Mouse (Mus musculus): ENCODE data around the gene Prickle3. TPM values are rescaled to one million over a fixed set of nuclear protein-coding genes. Genes with fewer than 3 reads are reported as not detected.

Gene Prickle3
- 10 to 100 TPM in 1 of 2 experiments, 1 to 10 TPM in 1; 7.7 to 11.9 TPM for total RNA-seq (2021)
- long read RNA-seq, experiment 1, transcript Prickle3-201 (9 exons, 2,301 nt) = major isoform, 11 of 20 reads
- long read RNA-seq, experiment 1, partial matches to known transcripts = 2 of 20 reads
- long read RNA-seq, experiment 1, other reads (novel, unspliced or antisense) = 4 of 20 reads
- long read RNA-seq, experiment 2, transcript Prickle3-201 (9 exons, 2,301 nt) = major isoform, 9 of 14 reads
- long read RNA-seq, experiment 2, partial matches to known transcripts = 1 of 14 reads
- long read RNA-seq, experiment 2, other reads (novel, unspliced or antisense) = 4 of 14 reads

DNA sequence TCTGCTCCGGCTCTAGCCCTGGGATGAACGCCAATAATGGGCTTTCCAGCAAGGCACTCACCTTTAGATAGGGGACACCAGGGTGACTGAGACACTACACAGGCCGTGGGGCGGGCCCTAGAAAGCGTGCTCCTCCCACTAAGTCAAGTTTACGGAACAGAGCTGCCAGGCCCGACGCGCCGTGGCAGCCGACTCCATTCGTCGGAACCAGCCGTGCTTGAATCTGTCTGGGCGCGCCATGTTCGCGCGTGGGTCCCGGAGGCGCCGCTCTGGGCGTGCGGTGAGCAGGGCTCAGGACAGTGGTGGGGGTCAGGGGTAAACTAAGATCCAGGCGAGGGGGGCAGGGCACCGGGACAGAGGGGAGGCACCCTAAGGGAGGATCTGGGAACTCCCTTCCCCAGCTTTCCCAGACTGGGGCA lies at the start of gene Prickle3:
Gene Prickle3 (plus strand): TSS at position 40 of the 419 bp plus-strand sequence.
- DNase-seq = peak; percentile 75 to 80

- DNase-seq = no peak
Observed at GRCm38 (mm10) chrX:7610035-7610434, 47.0 kb upstream of the Prickle3 start.

- no peak for DNase-seq
Observed at GRCm38 (mm10) chrX:7610536-7611258, 46.4 kb upstream of the Prickle3 start.

- no peak for DNase-seq
Observed at GRCm38 (mm10) chrX:7617889-7618551, 39.0 kb upstream of the Prickle3 start.

DNA sequence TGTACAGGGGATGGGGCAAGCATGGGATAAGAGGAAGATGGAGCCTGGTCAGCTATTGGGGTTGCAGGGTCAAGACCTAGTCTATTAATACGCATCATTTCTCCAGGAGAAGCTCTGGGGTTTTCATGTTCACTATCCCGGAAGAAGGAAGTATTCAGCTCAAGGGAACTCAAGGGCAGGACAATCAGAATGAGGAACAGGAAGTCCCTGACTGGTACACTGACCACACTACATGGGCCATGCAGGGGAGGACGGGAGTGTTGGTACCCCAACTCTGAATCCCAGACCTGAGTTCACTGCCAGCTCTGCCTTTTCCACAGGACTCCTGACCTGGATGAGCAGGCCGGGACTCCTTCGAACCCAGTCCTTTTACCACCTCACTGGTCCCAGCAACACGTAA lies 24.5 kb upstream of the Prickle3 start:
- no peak for DNase-seq

DNA sequence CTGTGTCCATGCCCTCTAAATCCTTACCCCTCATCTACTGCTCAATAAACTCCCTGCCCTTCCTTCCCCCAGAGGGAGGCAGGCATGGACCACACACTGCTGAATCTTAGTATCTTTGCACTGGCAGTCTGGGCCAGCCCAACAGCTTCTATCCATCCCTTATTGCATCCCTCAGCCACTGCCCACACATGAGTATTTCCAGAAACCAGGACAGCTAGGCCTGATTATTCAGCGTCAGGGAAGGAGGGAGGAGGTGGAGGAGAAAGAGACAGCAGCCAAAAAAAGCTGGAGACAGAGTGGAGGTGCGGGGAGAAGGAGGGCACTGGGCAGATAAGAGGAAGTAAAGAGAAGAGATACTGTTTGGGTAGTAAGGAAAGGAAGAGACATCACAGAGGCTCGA lies 22.0 kb upstream of the Prickle3 start:
- DNase-seq = no peak

- DNase-seq = peak; percentile 85 to 87
Observed at GRCm38 (mm10) chrX:7638401-7639091, 18.5 kb upstream of the Prickle3 start, which contains the start of gene Syp. TSS of gene Syp (plus strand) at chrX:7638471.

DNA sequence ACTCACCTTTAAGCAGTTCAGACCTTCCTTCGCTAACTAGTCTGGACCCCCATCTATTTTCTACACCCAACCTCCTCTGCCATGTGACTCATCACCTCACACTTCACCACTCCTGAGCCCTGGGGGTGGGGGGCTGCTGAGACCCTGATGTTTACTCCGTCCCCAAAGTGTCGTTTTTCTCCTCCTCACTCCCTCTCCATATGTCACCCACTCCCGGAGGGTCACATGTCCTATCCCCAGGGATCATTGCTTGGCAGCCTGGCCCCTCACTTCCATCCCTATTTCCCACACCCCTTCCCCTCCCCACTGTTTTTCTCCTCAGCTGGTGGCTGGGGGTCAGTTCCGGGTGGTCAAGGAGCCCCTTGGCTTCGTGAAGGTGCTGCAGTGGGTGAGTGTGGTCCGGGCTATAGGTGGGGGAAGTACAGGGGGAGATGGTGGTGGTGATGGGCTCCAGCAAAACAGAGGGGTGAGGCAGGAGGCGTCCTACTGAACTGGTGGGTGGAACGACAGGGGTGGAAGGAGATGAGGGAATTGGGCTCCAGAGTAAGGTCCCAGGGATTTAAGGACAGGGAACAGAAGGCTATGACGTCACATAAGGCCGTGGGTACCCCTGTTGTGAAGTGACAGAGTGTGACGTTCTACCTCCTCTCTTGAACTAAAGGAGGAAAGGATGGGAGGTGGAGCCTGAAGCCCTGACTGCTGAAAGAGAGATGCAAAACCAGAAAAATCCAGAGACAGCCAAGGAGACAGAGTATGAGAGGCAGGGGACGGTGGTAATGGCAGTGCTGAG lies 17.3 kb upstream of the Prickle3 start:
- DNase-seq = no peak

DNA sequence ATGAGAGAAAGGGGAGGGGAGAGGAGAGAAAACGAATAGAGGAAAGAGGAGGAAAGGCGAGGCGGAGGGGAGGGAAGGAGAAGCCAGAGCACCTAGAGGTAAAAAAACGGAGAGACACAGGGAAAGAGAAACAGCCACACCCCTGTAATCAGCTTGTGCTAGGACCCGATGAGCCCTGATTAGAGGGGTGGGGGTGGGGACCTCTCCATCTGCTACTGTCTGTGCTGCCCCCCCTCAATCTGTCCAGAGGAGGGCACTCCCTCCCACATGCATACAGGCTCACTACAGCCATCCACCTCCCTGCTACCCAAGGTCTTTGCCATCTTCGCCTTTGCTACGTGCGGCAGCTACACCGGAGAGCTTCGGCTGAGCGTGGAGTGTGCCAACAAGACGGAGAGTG lies 16.3 kb upstream of the Prickle3 start:
- DNase-seq = no peak

DNA sequence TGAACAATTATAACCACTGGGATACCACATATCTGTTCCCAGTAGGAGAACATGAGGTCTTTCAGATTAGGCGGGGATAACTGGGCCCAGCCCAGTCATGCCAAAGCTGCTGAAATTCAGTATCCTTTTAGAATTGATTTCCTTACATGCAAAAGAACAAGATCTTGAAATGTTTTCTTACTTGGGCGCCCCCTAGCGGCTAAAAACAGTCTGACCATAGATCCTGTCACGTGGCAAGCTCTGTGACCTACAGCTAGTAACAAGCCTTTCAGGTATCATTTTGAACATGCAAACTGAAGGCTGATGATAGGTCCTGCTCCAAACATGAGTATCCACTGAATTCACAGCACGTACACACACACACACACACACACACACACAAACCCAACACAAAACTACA lies 11.7 kb upstream of the Prickle3 start:
- DNase-seq = peak; percentile 79 to 81

DNA sequence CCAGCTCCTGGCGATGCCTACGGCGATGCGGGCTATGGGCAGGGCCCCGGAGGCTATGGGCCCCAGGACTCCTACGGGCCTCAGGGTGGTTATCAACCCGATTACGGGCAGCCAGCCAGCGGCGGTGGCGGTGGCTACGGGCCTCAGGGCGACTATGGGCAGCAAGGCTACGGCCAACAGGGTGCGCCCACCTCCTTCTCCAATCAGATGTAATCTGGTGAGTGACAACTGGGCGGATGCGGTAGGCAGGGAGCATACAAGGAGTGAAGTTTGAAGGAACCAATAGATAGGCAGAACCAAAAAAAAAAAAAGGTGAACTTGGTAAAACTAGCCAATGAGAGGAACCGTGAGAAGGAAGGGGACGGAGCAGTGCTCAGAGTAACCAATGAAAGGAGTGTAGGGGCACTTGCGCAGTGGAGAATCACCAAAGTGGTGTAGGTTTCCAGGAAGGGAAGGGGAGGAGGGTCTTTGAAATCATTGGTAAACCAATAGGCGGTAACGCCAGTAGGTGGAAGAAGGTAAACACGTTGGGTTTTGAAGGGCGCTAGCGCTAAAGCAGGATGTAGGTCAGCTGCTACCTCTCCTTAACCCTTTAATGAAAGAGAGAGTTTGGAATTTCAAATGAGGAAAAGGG lies 8.3 kb upstream of the Prickle3 start:
- DNase-seq = peak; percentile 82 to 87

DNA sequence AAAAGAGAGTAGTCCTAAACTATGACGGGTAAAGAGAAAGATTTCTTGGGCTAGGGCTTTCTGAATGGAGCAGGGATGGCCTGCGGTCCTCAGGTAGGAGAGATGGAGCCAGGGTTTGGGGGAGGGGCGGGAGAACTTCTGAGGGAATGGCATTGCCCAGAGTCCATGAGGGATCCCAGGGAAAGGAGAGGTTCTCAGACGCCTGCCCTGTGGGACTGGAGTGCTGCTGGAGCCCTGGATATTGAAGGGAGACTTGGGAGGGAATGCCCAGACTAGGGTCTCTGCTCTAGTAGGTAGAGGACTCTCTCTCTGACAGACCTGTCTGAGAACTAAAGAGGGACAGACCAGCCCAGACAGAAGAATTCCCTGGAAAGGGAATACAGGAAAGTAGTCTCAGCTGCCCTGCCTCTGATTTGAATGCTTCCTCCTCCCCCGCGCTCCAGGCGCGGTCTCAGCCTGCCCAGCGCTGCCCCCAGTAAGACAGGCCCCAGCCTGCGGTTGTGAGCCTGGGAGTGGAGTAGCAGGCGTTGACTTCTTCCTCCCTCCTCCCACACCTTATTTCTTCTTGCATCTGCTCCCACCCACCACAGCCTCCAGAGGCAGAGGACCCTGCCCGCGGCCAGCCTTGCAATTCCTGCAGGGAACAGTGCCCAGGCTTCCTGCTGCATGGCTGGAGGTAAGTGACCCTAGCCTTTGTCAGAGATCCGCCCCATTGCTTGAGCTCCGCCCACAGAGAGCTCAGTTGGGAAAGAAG lies 1.1 kb downstream of the Prickle3 start:
- peak; percentile 58 to 78 for DNase-seq

DNA sequence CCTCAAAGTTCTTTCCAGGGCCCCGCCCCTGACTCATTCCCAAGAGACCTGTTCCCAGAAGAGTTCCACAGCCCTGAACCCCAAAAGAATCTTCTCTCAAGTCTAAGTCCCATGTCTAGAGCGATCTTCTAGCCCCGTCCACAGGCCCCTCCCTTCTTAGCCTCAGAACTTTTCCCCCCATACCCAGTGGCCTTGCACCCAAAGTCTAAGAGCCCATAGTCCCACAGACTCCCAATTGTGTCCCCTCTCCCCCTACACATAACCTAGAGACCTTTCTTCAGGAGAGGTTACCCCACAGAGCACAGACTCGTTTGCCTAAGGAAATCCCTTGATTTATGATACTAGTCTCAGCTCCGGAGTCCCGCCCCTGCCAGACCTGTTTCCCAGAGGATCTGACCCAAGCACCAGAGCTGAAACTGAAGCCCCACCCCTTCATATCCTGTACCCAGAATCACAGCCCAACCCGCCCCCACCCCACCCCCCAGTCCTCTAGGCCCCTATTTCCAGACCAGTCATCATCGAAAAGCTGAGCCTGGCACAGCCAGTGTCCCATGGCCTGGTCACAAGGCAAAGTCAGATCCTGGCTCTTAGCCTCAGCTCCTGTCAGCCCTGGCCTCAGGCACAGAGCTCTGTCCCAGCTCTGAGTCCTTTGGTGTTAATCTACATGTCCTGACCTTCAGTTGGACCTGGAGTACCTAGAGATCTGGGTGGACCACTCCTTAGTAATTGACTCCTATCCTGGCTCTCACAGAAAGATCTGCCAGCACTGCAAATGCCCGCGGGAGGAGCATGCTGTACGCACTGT lies 1.9 kb downstream of the Prickle3 start:
- DNase-seq = peak; percentile 17 to 42

GRCm38 (mm10) chrX:7661086-7661485 lies 4.0 kb downstream of the Prickle3 start:
- no peak for DNase-seq

- no peak for DNase-seq
Observed at GRCm38 (mm10) chrX:7662936-7663335, 5.9 kb downstream of the Prickle3 start.

- peak; percentile 21 to 51 for DNase-seq
Observed at GRCm38 (mm10) chrX:7664791-7665190, 7.7 kb downstream of the Prickle3 start.

DNA sequence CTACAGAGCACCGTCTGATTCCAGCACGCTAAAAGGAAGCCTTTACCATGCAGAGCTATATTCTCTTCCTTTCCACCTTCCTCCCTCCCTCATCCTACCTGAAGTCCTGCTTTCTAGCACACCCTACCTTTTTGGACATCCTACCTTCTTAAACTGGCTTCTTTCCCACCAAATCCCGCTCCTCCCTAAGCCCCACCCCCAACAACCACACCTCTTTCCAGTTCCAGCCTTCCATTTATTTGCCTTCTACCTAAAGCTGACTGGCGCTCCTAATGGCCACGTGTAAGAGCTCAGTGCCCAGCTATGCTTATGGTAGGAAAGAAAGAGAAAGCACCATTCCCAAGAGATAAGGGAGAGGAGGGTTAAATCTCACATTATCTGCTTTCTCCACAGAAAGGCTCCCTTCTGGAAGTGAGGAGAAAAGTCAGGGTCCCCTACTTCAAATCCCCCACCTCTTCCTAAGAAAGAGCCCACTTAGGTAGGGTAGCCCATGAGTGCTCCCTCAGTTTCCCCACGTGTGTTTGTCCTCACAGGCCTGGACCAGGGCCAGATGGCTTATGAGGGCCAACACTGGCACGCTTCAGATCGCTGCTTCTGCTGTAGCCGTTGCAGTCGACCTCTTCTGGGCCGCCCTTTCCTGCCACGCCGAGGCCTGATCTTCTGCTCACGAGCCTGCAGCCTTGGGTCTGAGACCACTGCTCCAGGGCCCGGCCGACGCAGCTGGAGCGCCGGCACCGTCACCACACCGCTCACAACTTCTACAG lies 8.9 kb downstream of the Prickle3 start:
- no peak for DNase-seq

GRCm38 (mm10) chrX:7670390-7670881 lies 13.4 kb downstream of the Prickle3 start:
- peak; percentile 78 to 86 for DNase-seq

All from adrenal gland, postnatal 36 days (tissue).